Mouse (Mus musculus): Measurements from ENCODE around the gene Phactr1. TPM values are rescaled to one million over a fixed set of nuclear protein-coding genes. Genes with fewer than 3 reads are reported as not detected.

Phactr1 gene
- polyA plus RNA-seq, 1 experiment from 2014 or later, result 6.8 TPM

DNA sequence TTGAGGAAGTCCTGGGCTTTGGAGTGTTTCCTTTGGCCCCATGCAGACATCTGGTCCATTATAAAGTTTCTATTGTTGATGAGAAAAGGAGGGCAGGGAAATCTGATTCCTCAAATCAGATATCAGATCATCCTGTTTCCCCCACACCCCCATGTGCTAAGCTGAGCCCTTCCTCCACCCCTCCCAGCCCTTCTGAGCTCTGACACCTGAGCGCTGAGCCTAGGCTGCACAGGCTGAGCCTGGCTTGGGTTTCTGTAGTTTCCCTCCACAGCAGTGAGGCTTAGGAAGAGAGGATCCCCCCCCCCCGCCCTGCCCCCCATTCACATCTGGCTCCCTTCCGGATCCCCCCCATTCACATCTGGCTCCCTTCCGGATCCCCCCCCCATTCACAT, 444.3 kb downstream of the Phactr1 start:
- no peak for TF ChIP-seq CTCF (IDR thresholded peaks at IDR 0.05; ENCODE audit: low read depth)
- 51% methylated on average over 3 of the region's 4 CpGs for WGBS
- Histone ChIP-seq H3K27me3 (replicated peaks; ENCODE audit: control insufficient read depth, insufficient read depth, low read length) (no peaks in the 10 kb centered on the region), H3K36me3 (ENCODE audit: control insufficient read depth, insufficient read depth) (no peaks in the 10 kb centered on the region), H3K9me3 (ENCODE audit: control insufficient read depth) (no peaks in the 10 kb centered on the region), H3K4me2 (replicated peaks; ENCODE audit: low read depth) (no peak overlapping the region), H3K27ac (ENCODE audit: low read depth, low read length) (no peak overlapping the region), H3K4me3 (ENCODE audit: low read depth, low read length) (no peak overlapping the region), H3K4me1 (replicated peaks; ENCODE audit: control insufficient read depth, insufficient read depth, low read length) (no peaks in the 10 kb centered on the region), H3K9ac (ENCODE audit: low read depth, low read length) (no peak overlapping the region)
- no peak for ATAC-seq

DNA sequence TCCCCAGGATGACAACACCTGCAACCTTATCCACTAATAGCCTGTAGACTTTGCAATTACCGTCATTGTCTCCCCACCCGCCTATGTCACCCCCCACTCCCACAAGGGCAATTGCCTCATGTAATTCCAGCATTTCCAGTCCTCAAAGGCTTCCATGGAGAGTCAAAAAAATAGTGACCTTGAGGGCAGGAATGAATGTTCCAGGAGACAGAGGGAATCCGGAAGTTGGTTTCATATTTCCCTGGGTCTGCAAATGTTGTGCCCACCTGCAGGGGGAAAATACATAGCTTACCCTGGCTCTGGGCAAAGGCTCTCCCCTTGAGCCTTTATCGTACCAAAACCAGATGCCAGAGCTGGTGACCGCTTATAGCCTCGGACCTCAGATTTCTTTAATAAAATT, 449.7 kb downstream of the Phactr1 start:
- H3K36me3 ChIP-seq (ENCODE audit: control insufficient read depth, insufficient read depth), result no peaks in the 10 kb centered on the region
- H3K27ac ChIP-seq (ENCODE audit: low read depth, low read length), result no peak overlapping the region
- H3K4me2 ChIP-seq (replicated peaks; ENCODE audit: low read depth), result no peak overlapping the region
- no peak overlapping the region for H3K4me3 ChIP-seq (ENCODE audit: low read depth, low read length)
- no peaks in the 10 kb centered on the region for H3K27me3 ChIP-seq (replicated peaks; ENCODE audit: control insufficient read depth, insufficient read depth, low read length)
- no peak for ATAC-seq
- no peaks in the 10 kb centered on the region for H3K4me1 ChIP-seq (replicated peaks; ENCODE audit: control insufficient read depth, insufficient read depth, low read length)
- no peaks in the 10 kb centered on the region for H3K9me3 ChIP-seq (ENCODE audit: control insufficient read depth)
- WGBS, result 68% methylated on average over 6 of the region's 6 CpGs
- no peak overlapping the region for H3K9ac ChIP-seq (ENCODE audit: low read depth, low read length)
- no peak for TF ChIP-seq CTCF (IDR thresholded peaks at IDR 0.05; ENCODE audit: low read depth)

DNA sequence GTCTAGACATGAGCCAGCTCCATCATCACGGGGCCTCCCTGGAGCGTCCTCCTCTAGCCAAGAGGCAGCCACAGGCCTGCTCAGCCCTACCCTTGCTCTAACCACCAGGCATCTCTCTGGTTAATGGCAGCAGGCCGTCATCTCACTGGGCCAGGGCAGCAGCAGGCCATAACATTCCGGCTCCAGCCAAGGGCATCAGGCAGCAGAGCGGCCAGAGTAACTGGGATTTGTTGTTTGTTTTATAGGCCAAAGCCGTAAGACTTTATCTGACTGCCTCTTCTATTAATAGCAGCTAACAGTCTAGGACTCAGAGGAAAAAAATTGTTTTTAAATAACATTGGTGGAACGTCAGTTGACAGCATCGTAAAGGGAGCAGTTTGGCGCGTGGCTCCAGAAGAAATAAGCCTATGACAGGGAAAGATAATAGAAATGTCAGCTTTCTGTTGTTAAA, 451.3 kb downstream of the Phactr1 start:
- H3K9me3 ChIP-seq (ENCODE audit: control insufficient read depth), result no peaks in the 10 kb centered on the region
- no peak overlapping the region for H3K4me3 ChIP-seq (ENCODE audit: low read depth, low read length)
- no peak for TF ChIP-seq CTCF (IDR thresholded peaks at IDR 0.05; ENCODE audit: low read depth)
- no peak for ATAC-seq
- H3K36me3 ChIP-seq (ENCODE audit: control insufficient read depth, insufficient read depth), result no peaks in the 10 kb centered on the region
- no peaks in the 10 kb centered on the region for H3K27me3 ChIP-seq (replicated peaks; ENCODE audit: control insufficient read depth, insufficient read depth, low read length)
- H3K4me2 ChIP-seq (replicated peaks; ENCODE audit: low read depth), result no peak overlapping the region
- H3K27ac ChIP-seq (ENCODE audit: low read depth, low read length), result no peak overlapping the region
- H3K4me1 ChIP-seq (replicated peaks; ENCODE audit: control insufficient read depth, insufficient read depth, low read length), result no peaks in the 10 kb centered on the region
- no peak overlapping the region for H3K9ac ChIP-seq (ENCODE audit: low read depth, low read length)
- 51% methylated on average over 10 of the region's 10 CpGs for WGBS

DNA sequence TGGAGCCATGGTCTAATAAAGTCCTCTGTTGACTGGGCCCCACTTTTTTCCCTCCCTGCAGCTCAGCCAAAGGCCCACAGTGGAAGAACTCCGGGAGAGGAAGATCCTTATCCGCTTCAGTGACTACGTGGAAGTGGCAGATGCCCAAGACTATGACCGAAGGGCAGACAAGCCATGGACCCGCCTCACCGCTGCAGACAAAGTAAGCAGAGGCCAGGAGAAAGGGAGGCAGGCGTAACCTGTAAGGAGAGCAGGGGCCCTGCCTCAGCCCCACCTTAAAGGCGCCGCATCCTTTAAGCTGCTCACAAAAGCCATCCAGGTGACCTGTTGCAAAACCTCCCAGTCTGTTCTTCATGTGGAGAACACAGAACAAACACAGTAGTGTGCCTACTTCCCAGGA, 452.4 kb downstream of the Phactr1 start:
- TF ChIP-seq CTCF (IDR thresholded peaks at IDR 0.05; ENCODE audit: low read depth), result no peak
- H3K9me3 ChIP-seq (ENCODE audit: control insufficient read depth), result no peaks in the 10 kb centered on the region

DNA sequence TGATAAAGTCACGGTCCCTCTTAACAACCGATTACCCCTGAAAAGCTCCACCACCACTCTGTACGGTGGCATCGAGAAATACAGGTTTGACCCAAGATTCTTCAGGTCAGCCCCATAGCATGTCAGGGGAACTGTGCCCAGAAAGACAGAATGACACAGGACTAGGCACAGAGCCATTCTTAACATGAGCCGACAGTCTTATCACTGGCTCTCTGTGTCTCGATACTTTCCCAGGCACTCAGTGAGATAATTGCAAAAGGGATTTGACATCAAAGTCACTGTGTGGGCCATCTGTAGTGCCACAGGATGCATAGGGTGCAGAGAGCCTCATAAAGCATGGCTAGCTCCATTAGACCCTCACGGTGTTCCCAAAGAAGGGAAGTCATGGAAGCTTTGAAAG, 453.0 kb downstream of the Phactr1 start:
- no peak overlapping the region for H3K4me3 ChIP-seq (ENCODE audit: low read depth, low read length)
- H3K9ac ChIP-seq (ENCODE audit: low read depth, low read length), result no peak overlapping the region
- no peak overlapping the region for H3K27ac ChIP-seq (ENCODE audit: low read depth, low read length)
- H3K4me2 ChIP-seq (replicated peaks; ENCODE audit: low read depth), result no peak overlapping the region
- no peaks in the 10 kb centered on the region for H3K27me3 ChIP-seq (replicated peaks; ENCODE audit: control insufficient read depth, insufficient read depth, low read length)
- H3K36me3 ChIP-seq (ENCODE audit: control insufficient read depth, insufficient read depth), result no peaks in the 10 kb centered on the region
- no peaks in the 10 kb centered on the region for H3K9me3 ChIP-seq (ENCODE audit: control insufficient read depth)
- ATAC-seq, result no peak
- no peaks in the 10 kb centered on the region for H3K4me1 ChIP-seq (replicated peaks; ENCODE audit: control insufficient read depth, insufficient read depth, low read length)
- no peak for TF ChIP-seq CTCF (IDR thresholded peaks at IDR 0.05; ENCODE audit: low read depth)
- WGBS, result 71% methylated on average over 7 of the region's 7 CpGs

More for the DNA sequence above, 452.4 kb downstream of the Phactr1 start:
- 51% methylated on average over 9 of the region's 9 CpGs for WGBS
- H3K4me1 ChIP-seq (replicated peaks; ENCODE audit: control insufficient read depth, insufficient read depth, low read length), result no peaks in the 10 kb centered on the region
- H3K9ac ChIP-seq (ENCODE audit: low read depth, low read length), result no peak overlapping the region
- peak; percentile 69 for ATAC-seq
- H3K27me3 ChIP-seq (replicated peaks; ENCODE audit: control insufficient read depth, insufficient read depth, low read length), result no peaks in the 10 kb centered on the region
- no peak overlapping the region for H3K4me2 ChIP-seq (replicated peaks; ENCODE audit: low read depth)
- H3K36me3 ChIP-seq (ENCODE audit: control insufficient read depth, insufficient read depth), result no peaks in the 10 kb centered on the region
- H3K27ac ChIP-seq (ENCODE audit: low read depth, low read length), result no peak overlapping the region
- H3K4me3 ChIP-seq (ENCODE audit: low read depth, low read length), result no peak overlapping the region

DNA sequence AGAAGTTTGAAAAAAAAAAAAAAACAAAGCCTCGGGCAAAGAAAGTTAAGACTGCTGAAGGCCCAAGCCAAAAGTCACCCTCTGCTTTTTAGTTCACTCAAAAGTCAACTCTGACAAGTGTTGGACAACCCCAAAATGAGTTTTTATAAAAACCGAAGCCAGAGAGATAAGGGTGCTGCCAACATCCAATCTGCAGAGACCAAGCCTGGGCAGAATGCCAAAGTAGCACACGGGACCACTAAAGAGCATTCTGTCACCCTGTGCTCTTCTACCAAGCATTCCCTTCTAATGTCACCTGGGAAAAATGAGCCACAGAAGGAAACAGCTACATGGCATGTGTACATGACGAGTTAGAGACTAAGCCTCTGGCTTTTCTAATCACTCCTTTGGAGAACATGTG, 454.0 kb downstream of the Phactr1 start:
- no peak overlapping the region for H3K9ac ChIP-seq (ENCODE audit: low read depth, low read length)
- H3K4me3 ChIP-seq (ENCODE audit: low read depth, low read length), result no peak overlapping the region
- TF ChIP-seq CTCF (IDR thresholded peaks at IDR 0.05; ENCODE audit: low read depth), result no peak
- H3K36me3 ChIP-seq (ENCODE audit: control insufficient read depth, insufficient read depth), result no peaks in the 10 kb centered on the region
- no peak overlapping the region for H3K27ac ChIP-seq (ENCODE audit: low read depth, low read length)
- WGBS, result 59% methylated on average over 4 of the region's 4 CpGs
- no peak overlapping the region for H3K4me2 ChIP-seq (replicated peaks; ENCODE audit: low read depth)
- no peaks in the 10 kb centered on the region for H3K27me3 ChIP-seq (replicated peaks; ENCODE audit: control insufficient read depth, insufficient read depth, low read length)
- ATAC-seq, result no peak
- H3K9me3 ChIP-seq (ENCODE audit: control insufficient read depth), result no peaks in the 10 kb centered on the region
- H3K4me1 ChIP-seq (replicated peaks; ENCODE audit: control insufficient read depth, insufficient read depth, low read length), result no peaks in the 10 kb centered on the region

Data from intestine, postnatal 0 days (tissue).